Mouse (Mus musculus): ENCODE measurements around the gene Prr3.
"Not testable (repeated sequence)": the region's sequence is repeated elsewhere in the genome, so short reads cannot be mapped to it uniquely, and the experiment has no call there.

Prr3 gene

DNA sequence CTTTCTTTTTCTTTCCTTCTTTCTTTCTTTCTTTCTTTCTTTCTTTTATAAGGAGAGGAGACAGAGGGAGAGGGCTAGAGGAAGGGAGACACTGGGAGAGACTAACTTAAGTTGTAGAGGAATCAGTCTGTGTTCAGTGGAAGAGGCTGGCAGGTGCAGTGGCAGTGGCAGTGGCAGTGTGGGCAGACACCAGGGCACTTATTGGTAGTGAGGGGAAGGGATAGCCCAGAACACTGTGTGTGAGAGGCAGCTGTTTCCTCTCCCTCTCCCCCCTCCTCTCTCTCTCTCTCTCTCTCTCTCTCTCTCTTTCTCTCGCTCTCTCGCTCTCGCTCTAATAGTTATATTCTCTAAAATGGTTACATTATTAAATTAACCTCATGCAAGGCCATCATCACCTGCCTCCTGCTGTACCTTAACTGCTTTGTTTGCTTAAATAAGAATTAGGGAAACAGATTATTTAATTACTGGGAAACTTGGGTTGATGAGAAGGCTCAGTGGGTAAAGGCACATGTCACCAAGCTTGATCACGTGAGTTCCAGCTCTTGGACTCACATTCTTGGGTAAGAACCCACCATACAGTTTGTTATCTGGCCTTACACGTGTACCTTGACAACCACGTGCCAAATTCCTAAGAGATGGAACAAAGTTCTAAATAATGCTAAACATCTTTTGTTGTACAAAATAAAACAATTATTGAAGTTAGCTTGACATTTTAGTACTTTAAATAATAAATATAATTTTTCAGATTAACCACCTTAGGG is 18.7 kb upstream of the Prr3 start:
- DNase-seq (ENCODE audit: low spot score): no peak

DNA sequence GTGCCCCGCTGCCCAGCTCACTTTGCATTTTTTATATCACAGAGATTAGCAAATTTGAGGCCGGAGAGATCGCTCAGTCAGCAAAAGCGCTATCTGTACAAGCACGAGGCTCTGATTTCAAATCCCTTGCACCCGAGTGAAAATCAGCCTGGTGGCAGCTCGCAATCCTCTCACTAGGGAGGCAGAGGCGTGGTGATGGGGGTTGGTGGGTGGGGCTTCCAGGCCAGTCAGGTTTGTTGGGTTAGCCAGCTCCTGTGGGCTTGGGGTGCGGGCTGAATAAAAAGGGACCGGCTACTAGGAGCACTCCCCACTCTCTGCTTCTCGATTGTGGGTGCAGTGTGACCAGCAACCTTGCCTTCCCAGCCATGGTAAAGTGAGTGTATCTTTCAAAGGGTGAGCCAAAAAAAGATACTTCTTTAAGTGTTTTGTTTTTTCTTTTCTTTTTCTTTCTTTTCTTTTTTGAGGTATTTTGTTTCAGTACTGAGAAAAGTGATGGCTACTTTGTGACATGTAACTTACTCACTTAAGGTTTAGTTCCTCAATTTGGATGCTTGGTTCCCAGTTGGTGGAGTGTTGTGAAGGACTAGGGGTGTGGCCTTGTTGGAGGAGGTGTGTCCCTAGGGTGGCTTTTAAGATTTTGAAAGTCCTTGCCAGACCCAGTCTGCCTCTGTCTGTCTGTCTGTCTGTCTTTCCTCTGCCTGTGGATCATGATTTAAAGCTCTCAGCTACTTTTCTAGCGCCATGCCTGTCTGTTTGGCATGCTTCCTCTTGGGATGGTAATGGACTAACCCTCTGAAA is 17.9 kb upstream of the Prr3 start:
- DNase-seq (ENCODE audit: low spot score): no peak

DNA sequence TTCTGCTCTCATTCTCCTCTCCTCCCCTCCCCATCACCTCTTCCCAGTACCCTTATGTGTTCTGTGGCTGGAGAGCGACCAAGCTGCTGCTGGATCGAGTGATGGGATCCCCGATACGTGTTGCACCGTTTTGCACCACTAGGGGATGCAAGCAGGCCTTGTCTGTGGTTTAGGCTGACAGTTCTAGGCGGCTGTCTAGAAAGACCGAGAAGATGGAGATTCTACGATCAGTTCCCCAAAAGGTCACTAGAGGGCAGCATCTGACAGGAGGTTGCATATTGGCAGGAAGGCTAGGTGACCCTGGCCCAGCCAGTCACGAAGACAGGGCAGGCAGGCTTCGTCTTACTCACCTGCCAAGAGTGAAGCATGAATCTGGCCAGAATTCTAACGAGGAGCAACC is 16.9 kb upstream of the Prr3 start:
- peak; percentile 99 for DNase-seq (ENCODE audit: low spot score)

GRCm38 (mm10) chr17:35994879-35995240 is 14.8 kb upstream of the Prr3 start:
- DNase-seq (ENCODE audit: low spot score): peak; percentile 43

DNA sequence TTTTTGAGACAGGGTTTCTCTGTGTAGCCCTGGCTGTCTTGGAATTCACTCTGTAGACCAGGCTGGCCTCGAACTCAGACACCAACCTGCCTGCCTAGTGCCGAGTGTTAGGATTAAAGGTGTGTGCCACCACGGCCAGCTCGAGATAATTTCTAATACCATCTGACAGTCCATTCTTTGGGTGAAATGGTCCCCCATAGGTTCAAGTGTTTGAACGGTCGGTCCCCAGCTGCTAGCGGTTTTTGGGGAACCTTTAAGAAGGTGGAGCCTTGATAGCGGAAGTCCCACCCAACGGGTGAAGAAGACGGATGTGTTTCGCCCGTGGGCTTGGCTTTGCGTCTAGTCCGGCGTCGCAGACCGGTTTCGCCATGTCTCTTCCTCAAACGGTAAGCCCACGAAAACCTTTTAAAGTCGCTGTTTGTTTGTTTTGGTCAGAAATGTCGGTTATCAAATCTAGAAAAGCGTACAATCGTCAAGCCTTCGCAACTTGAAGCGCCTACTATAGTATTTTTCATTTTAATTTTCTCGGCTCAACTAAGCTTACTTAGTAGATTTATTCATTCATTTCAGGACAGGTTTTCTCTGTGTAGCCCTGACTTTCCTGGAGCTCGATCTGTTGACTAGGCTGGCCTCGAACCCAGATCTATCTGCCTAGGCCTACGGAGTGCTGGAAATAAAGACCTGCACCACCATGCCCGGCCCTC is 14.3 kb upstream of the Prr3 start:
- peak; percentile 91 for DNase-seq (ENCODE audit: low spot score)

DNA sequence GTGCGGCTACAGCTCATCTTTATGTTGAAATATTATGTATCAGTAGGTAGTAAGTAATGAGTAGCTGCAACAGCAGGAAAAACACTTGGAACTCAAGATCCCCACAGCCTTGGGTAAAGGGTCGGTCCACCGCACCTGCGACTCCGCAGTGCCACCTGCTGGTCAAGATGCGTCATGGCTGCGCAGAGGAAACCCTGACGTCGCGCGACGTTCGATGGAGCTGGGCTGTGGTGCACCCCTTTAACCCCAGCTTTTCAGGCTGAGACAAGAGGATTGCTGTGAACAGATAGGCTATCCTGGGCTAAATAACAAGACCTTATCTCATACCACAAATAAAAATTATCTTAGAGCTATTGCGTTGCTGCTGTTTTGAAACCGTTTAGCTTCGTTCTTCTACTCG is 13.6 kb upstream of the Prr3 start:
- DNase-seq (ENCODE audit: low spot score): peak; percentile 91

DNA sequence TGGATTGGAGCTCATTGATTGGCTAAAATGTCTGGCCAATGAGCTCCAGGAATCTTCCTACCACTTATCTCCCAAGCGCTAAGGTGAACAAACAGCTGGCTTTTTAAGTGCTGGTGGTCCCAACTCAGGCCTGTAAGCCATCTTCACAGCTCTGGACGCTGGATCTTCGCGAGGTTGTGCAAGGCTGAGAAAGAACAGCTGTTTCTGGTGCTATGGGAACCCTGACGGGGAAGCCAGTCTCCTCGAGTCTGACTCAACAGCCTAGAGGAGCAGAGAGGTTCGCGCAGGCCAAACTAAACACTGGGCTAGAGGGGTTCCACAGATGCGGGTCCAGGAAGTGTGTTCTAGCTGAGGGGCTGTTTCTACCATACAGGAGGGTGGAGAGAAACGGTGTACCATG is 11.7 kb upstream of the Prr3 start:
- DNase-seq (ENCODE audit: low spot score): no peak

GRCm38 (mm10) chr17:35981776-35982175 is 1.7 kb upstream of the Prr3 start:
- no peak for DNase-seq (ENCODE audit: low spot score)

- peak; percentile 54 for DNase-seq (ENCODE audit: low spot score)
These were observed 323 bp upstream of the Prr3 start for GRCm38 (mm10) chr17:35980363-35980754.

GRCm38 (mm10) chr17:35978811-35979400 is 1.1 kb downstream of the Prr3 start:
- DNase-seq (ENCODE audit: low spot score): peak; percentile 91

DNA sequence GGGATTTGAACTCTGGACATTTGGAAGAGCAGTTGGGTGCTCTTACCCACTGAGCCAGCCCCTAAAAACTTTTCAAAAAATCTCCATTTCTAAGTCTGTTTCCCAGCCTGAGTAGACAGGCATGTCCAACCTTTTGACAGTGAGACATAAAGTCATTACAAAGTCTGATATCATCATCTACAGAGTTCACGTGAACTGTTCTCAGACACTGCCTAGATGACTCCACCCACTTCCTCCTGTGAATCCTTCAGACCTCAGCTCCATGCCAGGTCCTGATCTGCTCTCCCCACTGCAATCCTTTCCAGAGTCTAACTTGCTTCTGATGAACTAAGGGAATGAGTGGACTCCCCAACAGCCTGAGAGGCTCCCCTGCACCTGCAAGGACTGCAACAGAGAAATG is 7.9 kb downstream of the Prr3 start:
- no peak for DNase-seq (ENCODE audit: low spot score)

GRCm38 (mm10) chr17:35969418-35970389 is 10.3 kb downstream of the Prr3 start, which contains the start of gene Abcf1:
Gene Abcf1 (minus strand): TSS chr17:35969761.
- DNase-seq (ENCODE audit: low spot score): peak; percentile 99

- DNase-seq (ENCODE audit: low spot score): no peak
These were observed 12.4 kb downstream of the Prr3 start for GRCm38 (mm10) chr17:35967621-35968020.

DNA sequence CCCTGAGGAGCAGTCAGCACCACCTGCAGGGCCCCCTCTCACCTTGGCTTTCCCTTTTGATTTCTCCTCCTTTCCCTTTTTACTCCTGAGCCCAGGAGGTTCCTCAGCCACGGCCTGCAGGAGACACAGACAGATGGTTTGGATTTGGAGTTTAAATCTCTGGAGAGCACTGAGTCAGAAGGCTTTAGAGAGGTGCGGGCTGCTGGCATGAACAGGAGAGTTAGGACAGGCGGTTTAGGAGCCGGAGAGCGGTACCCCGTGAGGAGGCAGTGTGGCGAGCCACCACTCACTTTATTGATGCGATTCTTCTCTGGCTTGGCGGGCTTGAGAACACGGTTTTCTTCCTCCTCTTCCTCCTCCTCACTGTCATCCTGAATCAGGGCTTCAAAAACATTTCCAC is 16.8 kb downstream of the Prr3 start:
- DNase-seq (ENCODE audit: low spot score): no peak

- DNase-seq (ENCODE audit: low spot score): no peak
These were observed 21.4 kb downstream of the Prr3 start for GRCm38 (mm10) chr17:35958533-35959223.

- no peak for DNase-seq (ENCODE audit: low spot score)
These were observed 25.4 kb downstream of the Prr3 start for GRCm38 (mm10) chr17:35954665-35955064.

DNA sequence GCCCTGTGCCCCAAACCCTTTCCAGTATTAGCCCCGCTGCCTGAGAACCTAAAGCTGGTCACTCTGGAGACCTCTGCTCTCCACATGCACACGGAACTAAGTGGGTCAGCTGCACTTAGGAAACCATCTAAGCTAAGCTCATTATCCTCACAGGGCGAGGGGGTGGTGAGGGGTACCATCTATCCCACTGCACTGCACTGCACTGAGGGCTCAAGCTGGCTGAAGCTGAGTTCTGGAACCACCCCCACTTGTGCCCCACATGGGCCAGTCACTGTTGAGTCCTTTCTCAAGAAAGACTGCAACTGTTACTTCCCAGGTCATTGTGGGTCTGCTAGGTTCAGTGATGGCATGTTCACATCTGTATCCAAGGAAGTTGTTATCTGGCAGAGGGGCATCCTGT is 27.5 kb downstream of the Prr3 start:
- DNase-seq (ENCODE audit: low spot score): not testable (repeated sequence)

- DNase-seq (ENCODE audit: low spot score): not testable (repeated sequence)
These were observed 29.1 kb downstream of the Prr3 start for GRCm38 (mm10) chr17:35950946-35951345.

GRCm38 (mm10) chr17:35939941-35940340 is 40.1 kb downstream of the Prr3 start:
- DNase-seq (ENCODE audit: low spot score): no peak

DNA sequence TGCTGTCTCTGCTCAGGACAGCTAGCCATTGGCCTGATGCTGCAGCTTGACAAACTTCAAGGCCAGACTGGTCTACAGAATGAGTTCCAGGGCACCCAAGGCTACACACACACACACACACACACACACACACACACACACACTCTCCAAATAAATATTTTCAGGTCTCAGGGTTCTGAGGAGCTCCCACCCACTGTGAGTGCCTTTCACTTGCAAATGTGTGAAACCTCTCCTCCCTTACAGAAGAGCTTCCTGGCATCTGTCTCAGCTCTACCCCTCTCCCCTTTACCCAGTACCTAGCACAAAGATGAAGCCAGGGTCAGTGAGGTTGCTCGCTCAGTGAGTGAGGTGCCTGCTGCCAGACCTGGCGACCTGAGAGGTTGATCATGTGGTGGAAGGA is 40.9 kb downstream of the Prr3 start:
- DNase-seq (ENCODE audit: low spot score): no peak
